Mouse (Mus musculus) neutrophil, adult 5-6 weeks (primary cell): ENCODE results near the gene Fto. TPM values are rescaled to one million over a fixed set of nuclear protein-coding genes. Genes with fewer than 3 reads are reported as not detected.

Experiments used
- ATAC-seq: fragments of 151-379, 151-347 bp; 2 replicates; pipeline ENCODE4 v1.8.0; 2017; ENCODE audit warnings: mild to moderate bottlenecking, moderate TSS enrichment; ENCODE audit not compliant: insufficient number of reproducible peaks, poor library complexity, low FRiP score, severe bottlenecking; ENCODE audit errors: extremely low read depth
- total RNA-seq: library from RNA; stranded (forward); fragments of 200-1000 nt; gene quantifications from 2 replicates; pipeline ENCODE4 v1.2.3, GENCODE M21; 2017

Gene Fto
- 30.3 and 33.1 TPM in 2 replicates for total RNA-seq

DNA sequence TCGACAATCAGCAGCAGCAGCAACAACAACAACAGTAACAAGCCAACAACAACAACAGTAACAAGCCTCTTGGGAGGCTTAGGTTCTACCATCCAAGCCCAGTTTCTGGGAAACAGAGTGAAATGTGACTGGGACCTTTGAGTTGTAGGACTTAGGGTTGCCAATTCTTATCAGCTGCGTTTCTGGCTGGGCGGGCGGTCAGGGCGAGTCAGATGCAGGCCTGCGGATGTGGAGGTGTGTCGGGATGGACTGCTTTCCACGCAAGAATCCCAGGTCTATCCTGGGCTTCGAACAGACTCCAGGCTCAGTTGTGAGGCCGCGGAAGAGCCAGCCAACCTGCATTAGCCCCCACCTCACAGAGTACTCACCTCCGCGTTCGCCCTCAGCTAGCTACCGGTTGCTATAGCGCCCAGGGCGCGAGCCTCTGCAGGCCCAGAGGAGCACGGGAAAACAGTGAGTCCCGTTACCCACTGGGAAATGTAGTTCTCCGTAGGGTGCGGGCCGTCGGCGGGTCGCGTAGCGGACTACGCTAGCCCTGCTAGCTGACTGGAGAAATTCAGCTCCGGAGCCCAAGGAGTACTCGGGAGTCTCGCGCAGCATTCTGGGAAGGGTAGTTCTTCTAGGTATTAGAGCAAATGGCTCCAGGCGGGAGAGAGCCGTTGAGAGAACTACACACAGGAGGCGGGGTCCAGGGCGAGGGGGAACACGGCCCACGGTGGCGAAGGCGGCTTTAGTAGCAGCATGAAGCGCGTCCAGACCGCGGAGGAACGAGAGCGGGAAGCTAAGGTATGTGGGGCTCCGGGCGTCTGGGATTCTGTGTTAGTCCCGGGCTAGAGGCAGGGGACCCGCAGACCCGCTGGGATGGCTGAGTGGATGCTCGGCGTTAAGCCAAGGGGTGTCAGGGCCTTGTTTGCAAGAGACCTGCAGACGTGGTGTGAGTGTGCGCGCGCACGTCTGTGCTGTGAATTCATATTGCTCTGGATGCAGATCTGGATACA lies at the start of gene Fto, which contains the start of gene Rpgrip1l:
Gene Fto (plus strand): TSS at position 691 of the 998 bp plus-strand sequence.
Gene Rpgrip1l (minus strand): TSS at position 428 of the 998 bp plus-strand sequence.
- peak; percentile 98 for ATAC-seq

DNA sequence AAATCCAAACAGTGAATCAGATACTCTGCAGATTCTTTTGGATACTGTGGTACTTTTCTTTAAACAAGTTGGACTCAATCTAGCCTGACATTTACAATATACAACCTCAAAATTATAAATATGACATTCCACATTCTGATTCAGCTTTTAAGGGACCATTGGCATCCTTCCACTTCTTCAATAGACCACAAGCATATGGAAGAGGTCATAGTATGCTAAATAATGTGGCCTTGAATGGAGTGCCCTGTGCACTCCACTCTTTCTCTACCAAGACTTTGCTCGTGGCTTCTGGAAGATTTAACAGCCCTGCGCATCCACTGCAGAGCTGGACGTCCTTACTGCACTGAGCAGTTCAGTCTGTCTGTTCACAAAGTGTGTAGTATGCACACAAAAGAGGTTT lies 49.4 kb upstream of the Fto start:
- ATAC-seq = no peak

DNA sequence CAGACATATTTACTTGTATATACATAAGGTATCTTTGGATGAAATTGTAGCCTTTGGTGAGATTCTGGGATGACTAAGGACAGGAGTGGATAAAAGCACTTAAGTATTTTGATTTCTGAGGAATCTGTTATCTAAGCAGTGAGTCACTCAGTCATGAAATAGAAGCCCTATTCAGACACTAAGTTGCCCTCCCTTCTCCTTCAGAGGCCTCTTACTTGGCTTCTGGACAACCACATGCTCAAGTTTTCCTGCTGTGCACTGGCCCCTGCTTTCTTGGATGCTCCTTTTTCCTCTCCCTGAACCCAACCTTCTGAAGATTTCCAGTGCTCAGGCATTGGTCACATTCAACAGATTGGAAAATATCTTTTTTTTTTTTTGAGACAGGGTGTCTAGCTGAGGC lies 48.8 kb upstream of the Fto start:
- no peak for ATAC-seq

DNA sequence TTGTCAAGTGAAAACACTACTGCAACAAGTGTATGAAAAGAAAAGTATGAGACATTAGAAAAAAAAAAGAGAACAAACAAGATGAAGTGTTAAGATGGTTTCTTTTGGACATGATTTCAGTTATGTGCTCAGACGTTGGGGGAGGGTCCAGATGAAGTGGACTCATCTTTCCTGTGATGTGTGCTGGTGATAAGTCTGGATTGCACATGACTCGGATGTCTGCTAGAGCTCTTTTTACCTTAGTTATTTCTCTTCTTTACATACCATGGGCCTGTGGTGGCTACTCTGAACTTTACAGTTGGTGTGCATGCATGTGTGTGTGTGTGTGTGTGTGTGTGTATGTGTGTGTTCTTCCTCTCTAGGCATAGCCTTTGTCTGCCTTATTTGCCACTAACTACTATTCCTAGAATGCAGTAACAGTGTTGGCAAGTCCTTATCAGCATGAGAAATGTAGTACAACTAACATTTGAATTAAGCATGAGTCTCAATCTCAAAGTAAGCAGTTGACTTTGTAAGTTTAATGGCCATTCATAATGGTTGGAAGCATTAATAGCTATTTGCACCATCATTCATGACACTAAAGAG lies 43.9 kb upstream of the Fto start:
- ATAC-seq = no peak

DNA sequence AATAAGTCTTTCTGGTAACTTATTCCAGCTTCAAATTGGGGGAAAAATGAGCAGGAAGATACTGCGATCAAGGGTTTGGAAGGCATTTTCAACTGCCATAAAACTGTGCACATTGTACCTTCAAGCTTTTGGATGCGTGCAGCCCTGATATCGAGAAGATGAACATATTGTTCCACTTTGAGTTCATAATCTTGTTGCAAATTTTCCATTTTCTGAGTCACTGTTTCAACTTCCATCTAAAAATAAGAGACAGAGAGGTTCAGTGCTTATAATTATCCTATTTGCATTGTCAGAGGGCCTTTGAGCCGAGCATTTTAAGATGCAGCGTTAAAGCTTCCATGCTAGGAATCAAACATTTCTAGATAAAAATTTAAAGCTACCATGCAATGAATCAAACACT lies 39.8 kb upstream of the Fto start:
- ATAC-seq = no peak

DNA sequence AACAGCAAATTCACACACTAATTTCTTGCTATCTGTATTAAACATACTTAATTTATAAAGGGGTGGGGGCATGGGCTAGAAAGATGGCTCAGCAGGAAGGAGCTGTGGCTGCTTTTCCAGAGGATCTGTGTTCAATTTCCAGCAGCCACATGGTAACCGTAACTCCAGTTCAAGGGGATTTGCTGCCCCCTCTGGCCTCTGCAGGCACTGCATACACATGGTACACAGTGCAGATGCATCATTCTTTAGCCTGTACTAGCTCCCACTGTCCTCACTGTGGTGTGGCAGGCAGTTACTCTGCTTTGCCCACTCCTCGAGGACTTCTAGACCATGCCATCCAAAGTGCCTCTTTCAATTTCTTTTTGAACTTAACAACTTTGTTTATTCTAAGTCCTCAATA lies 37.0 kb upstream of the Fto start:
- ATAC-seq = no peak

DNA sequence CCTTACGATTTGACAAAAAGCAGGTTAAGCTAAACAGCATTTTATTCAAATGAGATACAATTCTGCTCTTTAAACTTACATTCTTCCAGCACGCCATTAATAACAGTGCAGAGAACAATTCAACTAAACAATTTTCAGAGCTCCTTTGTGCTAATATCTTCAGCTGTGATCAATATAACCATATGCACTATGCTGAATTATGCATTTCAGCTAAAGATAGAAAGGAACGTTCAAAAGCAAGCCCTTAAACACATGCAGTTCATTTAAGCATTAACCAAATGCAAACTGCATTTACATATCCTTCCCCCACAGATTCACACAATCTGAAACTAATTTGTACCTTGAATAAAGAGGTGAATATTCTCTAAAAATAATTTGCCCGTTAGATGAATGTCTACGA lies 35.3 kb upstream of the Fto start:
- ATAC-seq = no peak

DNA sequence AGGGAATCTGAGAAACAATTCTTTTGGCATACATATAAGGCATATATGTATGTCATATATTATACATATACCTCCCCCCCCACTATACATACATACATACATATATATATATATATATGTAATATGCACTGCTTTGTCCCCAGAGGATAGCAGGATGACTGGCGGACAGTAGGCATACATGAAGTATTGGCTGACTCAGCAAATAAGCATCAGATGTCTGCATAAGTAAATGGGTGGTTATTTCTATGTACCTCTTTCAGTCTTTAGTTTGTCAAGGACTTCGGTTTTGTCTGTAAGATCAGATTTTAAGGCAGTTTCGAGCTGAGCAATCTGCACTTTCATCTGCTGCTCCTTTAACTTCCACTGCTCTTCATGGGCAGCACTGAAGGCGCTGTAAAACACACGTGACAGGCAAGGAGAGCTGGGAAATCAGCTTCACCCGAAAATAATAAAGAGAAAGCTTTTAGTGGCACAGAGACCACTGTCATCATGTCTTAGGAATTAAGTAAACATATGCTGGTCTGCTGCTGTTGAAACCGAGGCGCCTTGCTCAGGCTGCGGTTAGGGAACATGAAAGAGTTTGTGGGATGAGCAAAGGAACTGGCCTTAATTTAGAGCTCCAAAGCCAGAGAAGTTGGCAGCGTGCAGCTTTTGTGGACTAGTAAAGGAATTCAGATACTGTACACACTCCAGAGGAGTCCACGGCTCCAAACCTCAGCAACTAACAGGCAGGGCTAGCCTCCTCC lies 32.7 kb upstream of the Fto start:
- ATAC-seq = no peak

DNA sequence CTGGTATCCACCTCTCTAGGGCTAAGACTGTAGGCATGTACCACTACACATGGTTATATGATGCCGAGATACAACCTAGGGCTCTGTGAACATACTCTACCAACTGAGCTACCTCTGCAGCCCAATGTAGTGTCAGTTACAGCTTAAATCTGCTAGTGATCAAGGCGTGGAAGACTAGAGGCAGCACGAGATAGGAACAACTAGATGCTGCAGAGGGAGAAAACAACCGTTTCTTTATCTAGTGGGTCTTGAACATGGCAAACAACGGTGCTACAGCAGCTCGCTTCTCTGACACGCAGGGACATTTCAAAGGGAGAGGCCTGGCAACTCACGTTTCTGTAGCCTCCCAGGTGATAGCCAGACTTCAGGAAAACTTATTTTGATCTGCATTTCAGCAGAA lies 31.8 kb upstream of the Fto start:
- no peak for ATAC-seq

DNA sequence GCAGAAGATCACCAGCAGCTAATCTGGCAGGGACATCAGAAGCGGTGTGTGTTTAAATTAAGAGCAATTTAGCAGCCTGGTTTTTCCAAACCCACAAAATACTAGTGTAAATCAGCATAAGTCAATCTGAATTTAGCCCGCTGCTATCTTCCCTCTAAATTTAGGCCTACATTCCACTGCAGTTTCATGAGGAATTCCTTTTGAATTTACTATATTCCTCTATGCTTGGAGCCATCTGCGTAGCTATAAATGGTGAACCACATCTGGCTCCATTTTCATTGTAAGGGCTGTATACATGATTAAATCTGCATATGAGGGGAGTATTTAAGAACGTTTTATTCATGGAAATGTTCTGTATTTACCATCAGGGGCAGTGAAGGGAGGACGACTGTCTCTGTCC lies 30.7 kb upstream of the Fto start:
- ATAC-seq = no peak

DNA sequence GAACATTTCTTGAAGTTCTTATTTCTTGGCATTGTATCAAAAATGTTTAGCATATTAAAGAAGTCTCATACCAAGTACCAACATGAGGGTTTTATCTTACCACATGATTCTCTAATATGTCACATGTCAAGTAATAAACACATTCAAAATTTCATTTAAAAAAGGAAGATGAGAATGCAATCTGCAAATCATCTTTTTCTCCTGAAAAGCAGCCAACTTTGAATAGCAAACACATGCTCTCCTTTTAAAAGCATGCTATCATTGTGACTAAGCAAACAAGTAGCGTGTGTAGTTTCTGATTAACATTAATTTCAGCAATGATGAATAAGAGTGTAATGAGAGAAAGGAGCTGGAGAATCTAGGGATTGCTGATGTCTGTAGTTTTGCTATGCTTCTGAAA lies 29.5 kb upstream of the Fto start:
- ATAC-seq = no peak

DNA sequence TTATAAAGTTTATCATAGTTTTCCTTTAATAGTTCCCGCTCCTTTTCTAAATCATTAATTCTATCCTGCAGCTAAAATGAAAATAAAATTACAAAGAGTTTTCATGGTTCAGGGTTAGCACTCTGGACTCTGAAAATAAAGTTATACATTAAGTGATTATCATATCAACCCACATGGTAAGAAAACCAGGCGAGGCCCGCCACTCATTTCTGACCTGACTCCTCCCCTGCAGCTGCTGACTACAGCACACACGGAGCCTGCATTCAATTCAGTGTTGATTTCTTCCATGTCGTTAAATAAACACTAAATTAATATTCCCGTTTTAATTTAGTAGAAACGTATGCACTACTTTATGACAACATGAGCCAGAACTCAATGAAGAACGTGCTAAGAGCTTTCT lies 27.1 kb upstream of the Fto start:
- no peak for ATAC-seq

DNA sequence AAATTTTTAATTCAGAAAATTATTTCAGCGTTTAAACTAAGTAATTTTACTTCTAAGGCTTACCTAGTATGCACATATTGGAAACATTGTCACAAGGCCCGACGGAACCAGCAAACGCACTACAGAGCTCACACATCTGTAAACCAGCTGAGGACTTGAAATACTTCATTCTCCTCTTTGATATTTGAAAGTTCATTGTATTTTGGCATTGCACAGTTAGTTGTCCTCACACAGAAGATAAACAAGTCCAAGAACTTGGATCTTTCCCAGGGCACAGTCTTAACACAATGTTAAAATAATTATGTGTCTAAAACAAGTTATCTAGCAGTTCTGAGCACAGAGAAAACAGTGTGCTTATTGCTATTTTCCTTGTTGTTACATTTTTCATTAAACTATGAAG lies 22.7 kb upstream of the Fto start:
- no peak for ATAC-seq

DNA sequence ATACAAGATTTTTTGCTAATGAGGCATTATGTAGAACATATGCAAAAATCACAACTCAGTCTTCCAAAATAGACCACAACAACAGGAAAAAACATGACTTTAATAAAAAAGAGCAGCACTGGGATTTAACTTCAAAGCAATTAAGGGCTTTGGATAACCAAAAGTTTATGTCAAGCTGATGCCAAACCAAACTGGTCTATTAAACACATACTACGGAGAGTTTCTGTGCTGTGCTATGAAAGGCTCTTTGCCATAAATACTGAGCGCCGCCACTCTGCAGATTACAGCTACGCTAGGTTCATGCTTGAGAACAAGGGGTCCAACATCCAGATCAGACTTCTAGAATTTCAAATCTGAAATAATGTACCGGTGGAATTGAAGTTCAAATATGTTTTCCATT lies 17.5 kb upstream of the Fto start:
- no peak for ATAC-seq

DNA sequence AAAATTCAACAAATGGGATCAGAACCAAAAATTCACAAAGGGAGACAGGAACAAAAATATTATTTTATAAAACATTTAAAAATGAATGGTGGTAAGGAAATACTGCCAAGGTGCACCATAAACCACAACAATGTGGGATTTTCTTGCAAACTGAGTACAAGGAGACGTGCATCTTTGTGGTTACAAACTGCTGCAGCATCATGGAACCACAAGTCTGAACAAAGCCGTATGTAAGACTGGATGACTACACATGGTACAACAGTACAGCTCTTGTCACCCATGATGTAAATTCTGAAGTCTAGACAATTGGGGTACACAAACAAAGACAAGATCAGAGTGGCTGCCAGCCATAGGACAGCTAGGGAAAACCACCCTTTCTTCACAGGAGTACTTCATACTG lies 14.7 kb upstream of the Fto start:
- ATAC-seq = no peak

DNA sequence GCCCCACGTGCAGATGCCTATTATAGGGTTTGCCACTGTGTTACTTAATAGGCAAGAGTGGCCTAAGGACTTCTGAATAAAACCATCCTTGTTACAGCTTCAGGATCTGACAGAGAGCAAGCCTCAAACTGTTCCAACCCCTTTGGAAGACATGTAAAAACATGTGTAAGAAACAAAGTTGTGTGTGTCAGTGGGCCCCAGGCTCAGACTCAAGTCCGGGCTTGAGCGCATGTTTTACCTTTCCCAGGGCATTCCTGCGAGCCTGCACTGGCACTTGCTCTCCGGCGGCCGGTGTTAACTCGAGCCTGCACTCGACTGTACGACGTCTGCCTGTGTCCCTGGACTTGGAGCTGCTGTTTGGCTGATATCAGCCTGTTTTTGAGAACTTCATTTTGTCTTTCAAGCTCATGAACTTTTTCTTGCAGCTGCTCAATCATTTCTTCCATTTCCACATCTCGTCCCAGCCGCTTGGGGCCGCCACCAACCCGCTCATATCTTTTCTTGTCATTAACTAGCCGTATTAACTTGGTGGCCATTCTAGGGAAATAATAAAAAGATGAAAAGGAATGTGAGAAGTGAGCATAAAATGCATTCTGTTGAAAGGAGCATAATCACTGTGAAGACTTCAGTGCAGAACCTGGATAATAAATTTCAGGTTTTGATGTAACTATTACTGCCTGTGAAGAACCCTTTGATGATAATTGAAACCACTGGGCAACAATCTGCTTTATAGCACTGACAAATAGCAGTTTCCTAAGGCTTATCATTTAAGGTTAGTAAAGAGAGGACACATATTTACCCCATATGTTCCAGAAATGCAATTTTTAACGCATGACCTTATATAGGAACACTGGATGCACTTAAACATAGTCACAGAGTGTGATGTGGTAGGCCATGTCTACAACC lies 8.6 kb upstream of the Fto start:
- ATAC-seq = no peak

DNA sequence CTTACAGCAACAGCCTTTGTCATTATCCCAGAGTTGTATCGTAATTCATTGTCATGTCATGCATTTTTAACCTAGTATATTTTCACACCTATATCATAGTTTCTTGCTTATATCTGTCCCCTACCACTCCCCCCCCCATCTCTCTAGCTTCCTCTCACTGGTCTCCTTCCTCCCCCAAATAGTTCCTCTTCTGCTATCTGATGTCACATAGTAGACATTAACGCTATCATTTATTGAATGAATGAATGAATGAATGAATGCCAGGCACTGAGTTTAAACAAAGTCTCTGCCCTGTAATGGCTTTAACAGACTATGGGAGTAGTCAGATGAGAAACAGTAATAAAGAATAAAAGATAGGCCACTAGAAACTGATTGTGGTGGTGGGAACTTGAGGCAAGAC lies 983 bp upstream of the Fto start:
- no peak for ATAC-seq

DNA sequence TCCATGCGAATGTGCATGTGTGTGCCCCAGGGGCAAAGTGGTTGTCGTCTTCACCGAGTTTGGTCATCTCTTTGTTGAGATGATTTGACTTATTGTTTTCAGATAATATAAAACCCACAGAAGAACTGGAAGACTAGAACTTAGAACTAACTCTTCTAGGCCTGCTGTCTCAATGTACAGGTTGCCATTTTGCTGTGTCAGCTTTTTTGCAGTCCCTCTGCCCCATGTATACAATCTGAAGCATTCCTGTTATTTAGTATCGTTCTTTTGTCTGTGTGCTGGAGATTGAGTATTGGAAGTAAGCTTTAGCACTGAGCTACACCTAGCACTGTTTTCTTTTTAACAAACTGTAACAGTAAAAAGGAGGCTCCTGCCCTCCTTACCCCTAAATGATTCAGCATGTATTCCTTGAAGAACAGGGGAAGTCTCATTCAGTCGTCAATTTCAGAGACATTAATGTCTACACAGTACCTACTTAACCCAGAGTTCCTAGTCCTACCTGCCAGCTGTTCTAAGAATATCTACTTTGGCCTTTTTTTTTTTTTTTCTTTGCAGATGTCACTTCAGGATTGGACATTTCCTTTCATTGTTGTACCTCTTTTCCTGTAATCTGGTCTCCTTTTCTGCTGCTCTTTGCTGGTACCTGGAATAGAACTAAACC lies 4.4 kb downstream of the Fto start:
- no peak for ATAC-seq
